Mouse (Mus musculus): ENCODE data around the gene Ctsd. TPM values are rescaled to one million over a fixed set of nuclear protein-coding genes. Genes with fewer than 3 reads are reported as not detected.

Gene Ctsd
- polyA plus RNA-seq, 1 experiment, result 405 TPM

DNA sequence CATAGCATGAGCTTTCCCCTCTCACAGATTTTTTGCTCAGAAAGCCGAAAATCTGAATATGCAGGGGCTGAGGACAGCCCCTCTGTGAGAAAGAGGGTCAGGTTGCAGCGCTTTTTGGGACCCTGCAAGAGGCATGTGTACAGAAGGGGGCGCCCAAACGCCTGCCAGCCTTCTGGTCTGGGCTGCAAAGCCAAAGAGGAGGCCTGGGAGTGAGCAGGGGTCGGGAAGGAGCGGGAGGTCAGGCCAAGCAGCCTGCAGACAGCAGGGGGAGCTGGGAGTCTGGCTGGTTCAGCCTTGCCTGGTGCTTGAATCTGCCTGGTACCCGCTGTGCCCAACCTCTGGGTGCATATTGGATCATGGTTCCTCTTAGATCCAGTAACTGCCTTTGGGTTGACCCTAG lies 40.4 kb upstream of the Ctsd start:
- Histone ChIP-seq H3K4me1 (ENCODE audit: control insufficient read depth, insufficient read depth, low read length) (peaks cover under 1% of the 10 kb centered on the region; the same call in 1 of the 2 replicates), H3K27me3 (ENCODE audit: control insufficient read depth, insufficient read depth, low read length) (no peaks in the 10 kb centered on the region), H3K4me3 (replicated peaks; ENCODE audit: insufficient read depth, low read depth, low read length) (no peak overlapping the region), H3K27ac (ENCODE audit: insufficient read depth, low read length) (no peak overlapping the region)
- 52% methylated on average over 7 of the region's 7 CpGs for WGBS
- TF ChIP-seq POLR2A (IDR thresholded peaks at IDR 0.05; ENCODE audit: borderline replicate concordance, insufficient read depth, low read length) (no peak), CTCF (IDR thresholded peaks at IDR 0.05; ENCODE audit: borderline replicate concordance, insufficient read depth, low read depth, low read length) (peak; percentile 36; the same call in 1 of the 2 replicates)
- peak in 1 of 2 experiments; percentile 21 for DNase-seq

GRCm38 (mm10) chr7:142425641-142426213 lies 37.9 kb upstream of the Ctsd start:
- Histone ChIP-seq H3K4me3 (replicated peaks; ENCODE audit: insufficient read depth, low read depth, low read length) (no peak overlapping the region), H3K27ac (ENCODE audit: insufficient read depth, low read length) (no peak overlapping the region), H3K4me1 (ENCODE audit: control insufficient read depth, insufficient read depth, low read length) (no peaks in the 10 kb centered on the region), H3K27me3 (ENCODE audit: control insufficient read depth, insufficient read depth, low read length) (no peaks in the 10 kb centered on the region)
- TF ChIP-seq POLR2A (IDR thresholded peaks at IDR 0.05; ENCODE audit: borderline replicate concordance, insufficient read depth, low read length), result no peak
- TF ChIP-seq CTCF (IDR thresholded peaks at IDR 0.05; ENCODE audit: borderline replicate concordance, insufficient read depth, low read depth, low read length), result peak; percentile 78
- DNase-seq, result peak; percentile 55 to 64
- WGBS, result 26% methylated on average over 11 of the region's 11 CpGs

- Histone ChIP-seq H3K4me3 (replicated peaks; ENCODE audit: insufficient read depth, low read depth, low read length) (no peak overlapping the region), H3K27ac (ENCODE audit: insufficient read depth, low read length) (no peak overlapping the region), H3K4me1 (ENCODE audit: control insufficient read depth, insufficient read depth, low read length) (no peaks in the 10 kb centered on the region), H3K27me3 (ENCODE audit: control insufficient read depth, insufficient read depth, low read length) (no peaks in the 10 kb centered on the region; the same call in 1 of the 2 replicates)
- DNase-seq, result no peak
- TF ChIP-seq CTCF (IDR thresholded peaks at IDR 0.05; ENCODE audit: borderline replicate concordance, insufficient read depth, low read depth, low read length) (no peak), POLR2A (IDR thresholded peaks at IDR 0.05; ENCODE audit: borderline replicate concordance, insufficient read depth, low read length) (no peak)
- 68% methylated on average over 2 of the region's 2 CpGs for WGBS
Measured at GRCm38 (mm10) chr7:142421826-142422225, 34.0 kb upstream of the Ctsd start.

GRCm38 (mm10) chr7:142419887-142420286 lies 32.0 kb upstream of the Ctsd start:
- H3K4me3 ChIP-seq (replicated peaks; ENCODE audit: insufficient read depth, low read depth, low read length), result no peak overlapping the region

GRCm38 (mm10) chr7:142418679-142419078 lies 30.8 kb upstream of the Ctsd start:
- no peak for TF ChIP-seq CTCF (IDR thresholded peaks at IDR 0.05; ENCODE audit: borderline replicate concordance, insufficient read depth, low read depth, low read length)
- no peak for TF ChIP-seq POLR2A (IDR thresholded peaks at IDR 0.05; ENCODE audit: borderline replicate concordance, insufficient read depth, low read length)
- Histone ChIP-seq H3K27me3 (ENCODE audit: control insufficient read depth, insufficient read depth, low read length) (no peaks in the 10 kb centered on the region; the same call in 1 of the 2 replicates), H3K27ac (ENCODE audit: insufficient read depth, low read length) (no peak overlapping the region), H3K4me1 (ENCODE audit: control insufficient read depth, insufficient read depth, low read length) (no peaks in the 10 kb centered on the region), H3K4me3 (replicated peaks; ENCODE audit: insufficient read depth, low read depth, low read length) (no peak overlapping the region)
- WGBS, result 90% methylated on average over 8 of the region's 8 CpGs
- DNase-seq, result no peak

More at GRCm38 (mm10) chr7:142419887-142420286, 32.0 kb upstream of the Ctsd start:
- no peak for TF ChIP-seq POLR2A (IDR thresholded peaks at IDR 0.05; ENCODE audit: borderline replicate concordance, insufficient read depth, low read length)
- DNase-seq, result no peak
- no peak overlapping the region for H3K27ac ChIP-seq (ENCODE audit: insufficient read depth, low read length)
- no peaks in the 10 kb centered on the region; the same call in 1 of the 2 replicates for H3K27me3 ChIP-seq (ENCODE audit: control insufficient read depth, insufficient read depth, low read length)
- 84% methylated on average over 5 of the region's 5 CpGs for WGBS
- no peaks in the 10 kb centered on the region for H3K4me1 ChIP-seq (ENCODE audit: control insufficient read depth, insufficient read depth, low read length)

DNA sequence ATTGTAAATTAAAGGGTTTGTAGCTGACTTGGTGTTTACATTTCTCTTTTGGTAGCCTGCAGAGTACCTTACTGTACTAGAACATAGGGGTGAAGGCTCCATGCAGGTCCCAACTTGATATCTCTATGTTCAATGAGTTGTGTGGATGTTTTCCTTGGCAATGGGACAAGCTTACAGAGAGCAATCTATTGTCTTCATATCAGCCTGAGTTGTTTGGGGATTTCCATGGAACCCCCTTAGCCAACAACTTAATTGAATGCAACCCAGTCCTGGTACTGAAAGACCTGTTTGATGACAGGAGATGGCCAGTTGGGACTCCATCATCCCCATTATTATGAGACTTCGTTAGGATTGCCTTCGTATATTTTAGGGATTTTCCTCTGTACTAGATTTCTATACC lies 30.2 kb upstream of the Ctsd start:
- H3K4me1 ChIP-seq (ENCODE audit: control insufficient read depth, insufficient read depth, low read length), result no peaks in the 10 kb centered on the region
- no peaks in the 10 kb centered on the region; the same call in 1 of the 2 replicates for H3K27me3 ChIP-seq (ENCODE audit: control insufficient read depth, insufficient read depth, low read length)
- TF ChIP-seq POLR2A (IDR thresholded peaks at IDR 0.05; ENCODE audit: borderline replicate concordance, insufficient read depth, low read length) (no peak), CTCF (IDR thresholded peaks at IDR 0.05; ENCODE audit: borderline replicate concordance, insufficient read depth, low read depth, low read length) (no peak)
- WGBS, result 99% methylated on average over 2 of the region's 2 CpGs
- no peak overlapping the region for H3K27ac ChIP-seq (ENCODE audit: insufficient read depth, low read length)
- DNase-seq, result no peak
- no peak overlapping the region for H3K4me3 ChIP-seq (replicated peaks; ENCODE audit: insufficient read depth, low read depth, low read length)

GRCm38 (mm10) chr7:142416225-142416624 lies 28.4 kb upstream of the Ctsd start:
- H3K4me1 ChIP-seq (ENCODE audit: control insufficient read depth, insufficient read depth, low read length), result no peaks in the 10 kb centered on the region

GRCm38 (mm10) chr7:142415314-142415713 lies 27.5 kb upstream of the Ctsd start:
- no peak for DNase-seq
- Histone ChIP-seq H3K4me3 (replicated peaks; ENCODE audit: insufficient read depth, low read depth, low read length) (no peak overlapping the region), H3K4me1 (ENCODE audit: control insufficient read depth, insufficient read depth, low read length) (no peaks in the 10 kb centered on the region), H3K27ac (ENCODE audit: insufficient read depth, low read length) (no peak overlapping the region), H3K27me3 (ENCODE audit: control insufficient read depth, insufficient read depth, low read length) (no peaks in the 10 kb centered on the region; the same call in 1 of the 2 replicates)
- 76% methylated on average over 4 of the region's 4 CpGs for WGBS
- TF ChIP-seq POLR2A (IDR thresholded peaks at IDR 0.05; ENCODE audit: borderline replicate concordance, insufficient read depth, low read length) (no peak), CTCF (IDR thresholded peaks at IDR 0.05; ENCODE audit: borderline replicate concordance, insufficient read depth, low read depth, low read length) (no peak)

More at GRCm38 (mm10) chr7:142416225-142416624, 28.4 kb upstream of the Ctsd start:
- no peak for DNase-seq
- H3K27me3 ChIP-seq (ENCODE audit: control insufficient read depth, insufficient read depth, low read length), result no peaks in the 10 kb centered on the region; the same call in 1 of the 2 replicates
- H3K27ac ChIP-seq (ENCODE audit: insufficient read depth, low read length), result no peak overlapping the region
- no peak overlapping the region for H3K4me3 ChIP-seq (replicated peaks; ENCODE audit: insufficient read depth, low read depth, low read length)
- 73% methylated on average over 3 of the region's 3 CpGs for WGBS
- TF ChIP-seq CTCF (IDR thresholded peaks at IDR 0.05; ENCODE audit: borderline replicate concordance, insufficient read depth, low read depth, low read length) (no peak), POLR2A (IDR thresholded peaks at IDR 0.05; ENCODE audit: borderline replicate concordance, insufficient read depth, low read length) (no peak)
